Mouse (Mus musculus) midbrain, embryonic 13.5 days (tissue): ENCODE data around the gene Tesk2. TPM values are rescaled to one million over a fixed set of nuclear protein-coding genes. Genes with fewer than 3 reads are reported as not detected.

Experiments used
- ATAC-seq: fragments of 200-750 bp; cut with Nextera tagmentation; 2 replicates; pipeline ENCODE4 v1.8.0; 2017; ENCODE audit warnings: mild to moderate bottlenecking, moderate TSS enrichment, moderate library complexity
- H3K27ac ChIP-seq: fragments of 300-500 bp; sonication (generic); 2 replicates; pipeline ENCODE4 v1.5.1; 2015; ENCODE audit warnings: inconsistent platforms, mild to moderate bottlenecking, moderate library complexity
- H3K27me3 ChIP-seq: fragments of 300-500 bp; sonication (generic); 2 replicates; pipeline ENCODE4 v1.6.1; 2015; ENCODE audit warnings: mild to moderate bottlenecking, inconsistent platforms
- H3K36me3 ChIP-seq: fragments of 300-500 bp; sonication (generic); 2 replicates; pipeline ENCODE4 v1.6.1; 2015; ENCODE audit warnings: mild to moderate bottlenecking, inconsistent platforms
- H3K4me1 ChIP-seq: fragments of 300-500 bp; sonication (generic); replicated peaks from 2 replicates; pipeline ENCODE4 v1.6.1; 2015; ENCODE audit warnings: inconsistent platforms
- H3K4me2 ChIP-seq: fragments of 300-500 bp; sonication (generic); replicated peaks from 2 replicates; pipeline ENCODE4 v1.6.1; 2015; ENCODE audit warnings: moderate library complexity, mild to moderate bottlenecking, inconsistent platforms
- H3K4me3 ChIP-seq: fragments of 300-500 bp; sonication (generic); replicated peaks from 2 replicates; pipeline ENCODE4 v1.5.1; 2015; ENCODE audit warnings: mild to moderate bottlenecking, inconsistent platforms
- H3K9ac ChIP-seq: fragments of 300-500 bp; sonication (generic); replicated peaks from 2 replicates; pipeline ENCODE4 v1.6.1; 2015; ENCODE audit warnings: mild to moderate bottlenecking, inconsistent platforms
- H3K9me3 ChIP-seq: fragments of 300-500 bp; sonication (generic); 2 replicates; pipeline ENCODE4 v1.6.1; 2016; ENCODE audit warnings: mild to moderate bottlenecking, inconsistent platforms
- WGBS: fragments of 180-500 bp; shearing (Covaris S2); methylation state at CpG from one replicate; pipeline ENCODE4 v1.1.7; 2015; 5-methylcytosine and 5-hydroxymethylcytosine counted together
- polyA plus RNA-seq: library from polyadenylated mRNA; unstranded; fragments of >200 nt; fragmentation: Nextera tagmentation; extraction: Ambion mirVana; gene quantifications from 2 replicates; pipeline ENCODE4 v1.2.1, GENCODE M21; 2015

The Tesk2 gene
- polyA plus RNA-seq, 1 experiment from 2014 or later: 3.7 TPM

GRCm38 (mm10) chr4:116722230-116722629, 1.5 kb downstream of the Tesk2 start:
- peaks cover 19% of the 10 kb centered on the region for H3K4me1 ChIP-seq
- H3K4me2 ChIP-seq: peak overlapping the region; percentile 94
- no peaks in the 10 kb centered on the region for H3K36me3 ChIP-seq
- H3K27me3 ChIP-seq: peaks cover 5% of the 10 kb centered on the region; the same call in 1 of the 2 replicates
- H3K9ac ChIP-seq: no peak overlapping the region
- no peak for ATAC-seq
- H3K27ac ChIP-seq: no peak overlapping the region
- 34% methylated on average over 7 of the region's 7 CpGs for WGBS
- H3K9me3 ChIP-seq: no peaks in the 10 kb centered on the region
- H3K4me3 ChIP-seq: peak overlapping the region; percentile 78; the same call in 1 of the 2 replicates

- 82% methylated on average over 5 of the region's 5 CpGs for WGBS
- no peak overlapping the region for H3K4me3 ChIP-seq
- no peak for ATAC-seq
- peaks cover 14% of the 10 kb centered on the region for H3K4me1 ChIP-seq
- no peaks in the 10 kb centered on the region for H3K9me3 ChIP-seq
- H3K27ac ChIP-seq: no peak overlapping the region
- H3K9ac ChIP-seq: no peak overlapping the region
- H3K36me3 ChIP-seq: no peaks in the 10 kb centered on the region
- H3K4me2 ChIP-seq: no peak overlapping the region
- peaks cover 5% of the 10 kb centered on the region; the same call in 1 of the 2 replicates for H3K27me3 ChIP-seq
Measured at GRCm38 (mm10) chr4:116725444-116725843, 4.7 kb downstream of the Tesk2 start.

- Histone ChIP-seq H3K4me2 (no peak overlapping the region), H3K4me1 (peaks cover 2% of the 10 kb centered on the region), H3K9ac (no peak overlapping the region), H3K9me3 (no peaks in the 10 kb centered on the region), H3K27me3 (peaks cover under 1% of the 10 kb centered on the region; the same call in 1 of the 2 replicates), H3K27ac (no peak overlapping the region), H3K4me3 (no peak overlapping the region), H3K36me3 (no peaks in the 10 kb centered on the region)
- 88% methylated on average over 3 of the region's 3 CpGs for WGBS
- ATAC-seq: no peak
Measured at GRCm38 (mm10) chr4:116727401-116727800, 6.7 kb downstream of the Tesk2 start.

DNA sequence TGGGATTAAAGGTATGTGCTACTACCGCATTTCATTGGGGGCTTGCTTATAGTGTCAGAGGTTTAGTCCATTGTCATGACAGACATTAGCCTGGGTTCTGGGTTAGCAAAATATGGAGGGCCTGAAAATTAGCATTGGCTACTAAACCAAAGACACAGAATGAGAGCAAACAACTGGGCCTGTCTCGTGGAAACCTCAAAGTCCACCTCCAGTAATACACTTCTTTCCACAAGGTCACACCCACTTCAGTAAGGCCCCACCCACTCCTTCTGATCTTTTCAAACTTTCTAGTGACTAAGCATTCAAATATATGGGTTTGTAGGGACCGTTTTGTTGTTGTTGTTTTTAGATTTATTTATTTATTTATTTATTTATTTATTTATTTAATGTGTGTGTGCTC, 8.8 kb downstream of the Tesk2 start:
- Histone ChIP-seq H3K9ac (no peak overlapping the region), H3K36me3 (no peaks in the 10 kb centered on the region), H3K4me3 (no peak overlapping the region), H3K27me3 (no peaks in the 10 kb centered on the region), H3K4me2 (no peak overlapping the region), H3K27ac (no peak overlapping the region), H3K4me1 (no peaks in the 10 kb centered on the region), H3K9me3 (no peaks in the 10 kb centered on the region)
- WGBS: 95% methylated on average over 3 of the region's 3 CpGs
- ATAC-seq: no peak

DNA sequence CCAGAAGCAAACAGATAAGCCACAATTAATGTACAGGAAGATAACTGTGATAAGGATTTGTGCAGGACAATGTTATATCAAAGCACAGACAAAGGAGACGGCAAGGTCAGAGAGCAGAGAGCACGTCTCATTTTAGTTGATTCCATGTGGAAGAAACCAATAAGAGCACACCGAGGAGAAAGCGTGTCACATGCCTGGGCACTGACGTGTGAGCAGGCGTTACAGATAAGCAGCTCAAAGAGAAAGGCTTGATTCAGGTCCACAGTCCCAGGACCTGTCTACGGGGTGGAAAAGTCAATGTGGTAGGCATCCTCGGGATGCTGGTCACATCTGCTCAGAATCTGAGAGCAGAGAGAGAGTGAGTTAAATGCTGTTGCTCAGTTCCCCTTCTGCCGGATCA, 10.3 kb downstream of the Tesk2 start:
- no peaks in the 10 kb centered on the region for H3K9me3 ChIP-seq
- no peaks in the 10 kb centered on the region for H3K4me1 ChIP-seq
- no peaks in the 10 kb centered on the region for H3K36me3 ChIP-seq
- no peak overlapping the region for H3K4me3 ChIP-seq
- ATAC-seq: no peak
- no peak overlapping the region for H3K9ac ChIP-seq
- WGBS: 90% methylated on average over 9 of the region's 9 CpGs
- no peaks in the 10 kb centered on the region for H3K27me3 ChIP-seq
- H3K4me2 ChIP-seq: no peak overlapping the region
- H3K27ac ChIP-seq: no peak overlapping the region

DNA sequence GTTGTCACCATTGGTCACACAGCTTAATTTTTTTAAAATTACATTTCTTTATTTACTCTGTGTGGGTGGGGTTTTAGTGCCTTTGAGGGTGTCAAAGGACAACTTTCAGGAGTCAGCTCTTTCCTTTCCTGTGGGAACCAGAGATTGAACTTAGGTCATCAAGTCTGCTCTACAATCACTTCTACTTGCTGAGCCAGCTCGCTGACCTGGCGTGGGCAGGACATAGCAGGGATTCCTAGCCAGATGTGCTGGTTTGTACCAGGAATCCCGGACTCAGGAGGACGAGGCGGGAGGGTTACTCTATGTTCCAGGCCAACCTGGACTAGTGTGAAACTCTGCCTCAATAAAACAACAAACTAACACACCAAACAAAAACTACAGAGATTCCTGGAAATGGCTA, 11.6 kb downstream of the Tesk2 start:
- Histone ChIP-seq H3K9ac (no peak overlapping the region), H3K4me3 (no peak overlapping the region), H3K4me1 (no peaks in the 10 kb centered on the region), H3K36me3 (no peaks in the 10 kb centered on the region), H3K9me3 (no peaks in the 10 kb centered on the region), H3K27ac (no peak overlapping the region), H3K4me2 (no peak overlapping the region), H3K27me3 (no peaks in the 10 kb centered on the region)
- no peak for ATAC-seq
- 86% methylated on average over 5 of the region's 5 CpGs for WGBS

- Histone ChIP-seq H3K9me3 (no peaks in the 10 kb centered on the region), H3K4me2 (no peak overlapping the region), H3K27ac (no peak overlapping the region), H3K27me3 (no peaks in the 10 kb centered on the region), H3K9ac (no peak overlapping the region), H3K4me3 (no peak overlapping the region), H3K36me3 (no peaks in the 10 kb centered on the region), H3K4me1 (no peaks in the 10 kb centered on the region)
- ATAC-seq: no peak
- WGBS: 93% methylated on average over 2 of the region's 2 CpGs
Measured at GRCm38 (mm10) chr4:116734996-116735395, 14.2 kb downstream of the Tesk2 start.

- H3K27ac ChIP-seq: no peak overlapping the region
- H3K4me1 ChIP-seq: no peaks in the 10 kb centered on the region
- 90% methylated on average over 9 of the region's 9 CpGs for WGBS
- no peak overlapping the region for H3K4me2 ChIP-seq
- H3K36me3 ChIP-seq: no peaks in the 10 kb centered on the region
- no peak overlapping the region for H3K4me3 ChIP-seq
- ATAC-seq: no peak
- no peak overlapping the region for H3K9ac ChIP-seq
- no peaks in the 10 kb centered on the region for H3K9me3 ChIP-seq
- H3K27me3 ChIP-seq: no peaks in the 10 kb centered on the region
Measured at GRCm38 (mm10) chr4:116738972-116739751, 18.4 kb downstream of the Tesk2 start.

DNA sequence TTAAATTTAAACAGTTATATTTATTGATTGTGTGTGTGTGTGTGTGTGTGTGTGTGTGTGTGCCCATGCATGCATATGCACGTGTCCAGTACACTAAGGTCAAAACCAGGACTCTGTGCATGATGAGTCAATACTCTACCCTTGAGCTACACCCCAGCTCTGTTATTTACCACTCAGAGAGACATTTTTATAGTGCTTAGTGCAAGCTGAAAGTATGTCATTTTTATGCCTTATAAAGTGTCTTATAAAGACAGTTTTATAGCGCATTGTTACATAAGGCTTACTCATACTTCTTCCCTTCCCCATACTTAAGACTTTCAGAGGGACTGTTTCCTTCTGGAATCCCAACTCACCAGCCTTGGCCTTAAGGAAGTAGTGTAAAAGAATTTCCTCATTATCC, 29.0 kb downstream of the Tesk2 start:
- H3K9ac ChIP-seq: no peak overlapping the region
- no peak overlapping the region for H3K4me3 ChIP-seq
- ATAC-seq: no peak
- H3K9me3 ChIP-seq: no peaks in the 10 kb centered on the region
- no peak overlapping the region for H3K4me2 ChIP-seq
- H3K27me3 ChIP-seq: no peaks in the 10 kb centered on the region
- no peaks in the 10 kb centered on the region for H3K36me3 ChIP-seq
- WGBS: 84% methylated on average over 2 of the region's 2 CpGs
- H3K27ac ChIP-seq: no peak overlapping the region
- no peaks in the 10 kb centered on the region for H3K4me1 ChIP-seq

DNA sequence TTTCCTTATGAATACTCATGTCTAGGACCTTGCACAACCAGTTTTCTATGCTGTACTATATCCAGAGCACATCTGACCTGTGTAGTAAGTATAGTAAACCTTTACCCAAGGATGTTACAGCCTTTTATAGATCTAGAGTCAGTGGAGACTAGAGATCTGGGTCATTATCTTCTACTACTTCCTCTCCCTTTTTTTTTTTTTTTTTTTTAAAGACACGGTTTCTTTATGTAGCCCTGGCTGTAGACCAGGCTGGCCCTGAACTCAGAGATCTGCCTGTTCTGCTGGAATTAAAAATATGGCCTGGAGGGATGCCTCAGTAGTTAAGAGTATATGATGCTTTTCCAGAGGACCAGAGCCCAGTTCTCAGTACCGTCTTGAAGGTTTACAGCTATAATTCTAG, 41.2 kb downstream of the Tesk2 start:
- 79% methylated on average over 2 of the region's 2 CpGs for WGBS
- Histone ChIP-seq H3K4me2 (no peak overlapping the region), H3K27me3 (no peaks in the 10 kb centered on the region), H3K27ac (no peak overlapping the region), H3K36me3 (no peaks in the 10 kb centered on the region), H3K9me3 (no peaks in the 10 kb centered on the region), H3K4me3 (no peak overlapping the region), H3K9ac (no peak overlapping the region), H3K4me1 (no peaks in the 10 kb centered on the region)
- ATAC-seq: no peak

- Histone ChIP-seq H3K9ac (no peak overlapping the region), H3K27ac (no peak overlapping the region), H3K4me3 (no peak overlapping the region), H3K27me3 (no peaks in the 10 kb centered on the region), H3K9me3 (no peaks in the 10 kb centered on the region), H3K36me3 (no peaks in the 10 kb centered on the region), H3K4me1 (no peaks in the 10 kb centered on the region), H3K4me2 (no peak overlapping the region)
- 93% methylated on average over 5 of the region's 5 CpGs for WGBS
- no peak for ATAC-seq
Measured at GRCm38 (mm10) chr4:116764001-116764400, 43.3 kb downstream of the Tesk2 start.

GRCm38 (mm10) chr4:116768510-116768909, 47.8 kb downstream of the Tesk2 start:
- Histone ChIP-seq H3K4me3 (no peak overlapping the region), H3K9ac (no peak overlapping the region), H3K4me1 (no peaks in the 10 kb centered on the region), H3K27ac (no peak overlapping the region), H3K36me3 (no peaks in the 10 kb centered on the region), H3K27me3 (no peaks in the 10 kb centered on the region), H3K4me2 (no peak overlapping the region), H3K9me3 (no peaks in the 10 kb centered on the region)
- 91% methylated on average over 5 of the region's 5 CpGs for WGBS
- ATAC-seq: no peak

DNA sequence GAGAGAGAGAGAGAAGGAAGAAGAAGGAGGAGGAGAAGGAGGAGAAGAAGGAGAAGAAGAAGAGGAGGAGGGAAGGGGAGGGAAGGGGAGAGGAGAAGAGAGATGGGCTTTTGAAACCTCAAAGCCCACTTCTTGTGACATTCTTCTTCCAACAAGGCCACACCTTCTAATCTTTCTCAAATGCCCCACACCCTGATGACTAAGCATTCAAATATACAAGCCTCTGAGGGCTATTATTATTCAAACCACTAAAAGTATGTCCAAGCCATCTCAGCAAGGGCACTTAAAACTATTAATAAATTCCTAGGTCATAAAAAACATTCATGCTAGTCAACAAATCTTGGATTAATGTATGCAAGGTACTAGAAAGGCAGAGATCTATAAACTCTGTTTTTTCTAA, 48.3 kb downstream of the Tesk2 start:
- Histone ChIP-seq H3K9ac (no peak overlapping the region), H3K4me3 (no peak overlapping the region), H3K27me3 (no peaks in the 10 kb centered on the region), H3K4me2 (no peak overlapping the region), H3K27ac (no peak overlapping the region), H3K4me1 (no peaks in the 10 kb centered on the region), H3K36me3 (no peaks in the 10 kb centered on the region), H3K9me3 (no peaks in the 10 kb centered on the region)
- ATAC-seq: no peak
